Comparison of ENCODE assay signal across 10 mouse cellular contexts in genomic region chr8:87234336-87234735, GRCm38 (mm10).
DNase-seq lines count a peak whose midpoint lies in the region; ATAC-seq and TF ChIP-seq lines count a peak whose summit lies in the region.
"Had no signal": no experiment of that assay in that cellular context is flagged by ENCODE, and none has a peak within 500 bp of the region (broad histone marks: within the 10 kb centered on the region; RNA-seq: fewer than 3 reads in every experiment).

No protein-coding gene starts in this region.

- DNase-seq in brain, adult 2 months (ENCODE audit: low read depth, low spot score): peak; percentile 88
- peak; percentile 85 for DNase-seq in cerebellum, adult 11 months
- peak; percentile 30 for DNase-seq in forebrain, postnatal 0 days
- DNase-seq in midbrain, embryonic 14.5 days: peak; percentile 57
- DNase-seq in frontal cortex, adult 2 months (ENCODE audit: extremely low spot score in 1 of 2, low spot score in 1 of 2): no peak
- no peak for DNase-seq in ovary, postnatal 10 days (ENCODE audit: low spot score)
- DNase-seq: right cerebral cortex, postnatal 4 days had no signal

- H3K27ac ChIP-seq in forebrain, postnatal 0 days (ENCODE audit: low read depth, low read length): no peak overlapping the region
- 0 out of 2 replicates have a peak overlapping the region, but pooled peaks have one; percentile 14 for H3K27ac ChIP-seq in midbrain, embryonic 14.5 days (replicated peaks; ENCODE audit: low read depth, low read length)
- H3K27ac ChIP-seq in intestine, postnatal 0 days (ENCODE audit: low read depth, low read length): no peak overlapping the region
- H3K27ac ChIP-seq: limb, embryonic 15.5 days; stomach, postnatal 0 days had no signal

- H3K27me3 ChIP-seq in forebrain, postnatal 0 days (ENCODE audit: insufficient read depth, low read length): no peaks in the 10 kb centered on the region
- H3K27me3 ChIP-seq in midbrain, embryonic 14.5 days (ENCODE audit: control insufficient read depth, insufficient read depth, low read length): no peaks in the 10 kb centered on the region
- H3K27me3 ChIP-seq in intestine, postnatal 0 days (replicated peaks; ENCODE audit: control insufficient read depth, insufficient read depth, low read length): no peaks in the 10 kb centered on the region

- no peak overlapping the region for H3K9ac ChIP-seq in forebrain, postnatal 0 days
- H3K9ac ChIP-seq in midbrain, embryonic 14.5 days (replicated peaks; ENCODE audit: low read length): no peak overlapping the region
- H3K9ac ChIP-seq in intestine, postnatal 0 days (ENCODE audit: low read depth, low read length): no peak overlapping the region
- H3K9ac ChIP-seq: limb, embryonic 15.5 days had no signal

- H3K4me2 ChIP-seq in forebrain, postnatal 0 days (ENCODE audit: low read depth): no peak overlapping the region
- no peak overlapping the region for H3K4me2 ChIP-seq in midbrain, embryonic 14.5 days (ENCODE audit: low read length)
- H3K4me2 ChIP-seq in intestine, postnatal 0 days (replicated peaks; ENCODE audit: low read depth): no peak overlapping the region

- no peaks in the 10 kb centered on the region for H3K4me1 ChIP-seq in forebrain, postnatal 0 days (ENCODE audit: insufficient read depth)
- peaks cover 34% of the 10 kb centered on the region for H3K4me1 ChIP-seq in midbrain, embryonic 14.5 days (ENCODE audit: control insufficient read depth, insufficient read depth, low read length)
- H3K4me1 ChIP-seq in intestine, postnatal 0 days (replicated peaks; ENCODE audit: control insufficient read depth, insufficient read depth, low read length): no peaks in the 10 kb centered on the region

- H3K36me3 ChIP-seq in forebrain, postnatal 0 days (ENCODE audit: insufficient read depth): no peaks in the 10 kb centered on the region
- H3K36me3 ChIP-seq in midbrain, embryonic 14.5 days (ENCODE audit: control insufficient read depth, insufficient read depth, low read length): no peaks in the 10 kb centered on the region
- no peaks in the 10 kb centered on the region for H3K36me3 ChIP-seq in intestine, postnatal 0 days (ENCODE audit: control insufficient read depth, insufficient read depth)
- H3K36me3 ChIP-seq: limb, embryonic 15.5 days had no signal

- no peaks in the 10 kb centered on the region for H3K9me3 ChIP-seq in forebrain, postnatal 0 days (ENCODE audit: low read length)
- no peaks in the 10 kb centered on the region for H3K9me3 ChIP-seq in midbrain, embryonic 14.5 days (ENCODE audit: control insufficient read depth, low read length)
- no peaks in the 10 kb centered on the region for H3K9me3 ChIP-seq in intestine, postnatal 0 days (ENCODE audit: control insufficient read depth)
- H3K9me3 ChIP-seq: limb, embryonic 15.5 days had no signal

- no peak for TF ChIP-seq CTCF in forebrain, postnatal 0 days (IDR thresholded peaks at IDR 0.05; ENCODE audit: low read depth)
- TF ChIP-seq CTCF in intestine, postnatal 0 days (IDR thresholded peaks at IDR 0.05; ENCODE audit: low read depth): no peak

- no peak overlapping the region for H3K4me3 ChIP-seq in forebrain, postnatal 0 days (ENCODE audit: low read depth, low read length)
- no peak overlapping the region for H3K4me3 ChIP-seq in midbrain, embryonic 14.5 days (replicated peaks; ENCODE audit: low read depth, low read length)
- no peak overlapping the region for H3K4me3 ChIP-seq in intestine, postnatal 0 days (ENCODE audit: low read depth, low read length)
- H3K4me3 ChIP-seq: limb, embryonic 15.5 days had no signal

- 51% methylated on average over 5 of the region's 5 CpGs for WGBS in forebrain, postnatal 0 days
- WGBS in midbrain, embryonic 14.5 days: 34% methylated on average over 5 of the region's 5 CpGs
- WGBS in intestine, postnatal 0 days: 81% methylated on average over 5 of the region's 5 CpGs

- 0 out of 2 replicates have a peak, but pooled peaks have one; percentile 27 for ATAC-seq in forebrain, postnatal 0 days
- no peak for ATAC-seq in midbrain, embryonic 14.5 days (ENCODE audit: low FRiP score, low TSS enrichment)
- no peak for ATAC-seq in intestine, postnatal 0 days

Comparison
In these comparisons a context has a peak if more than half of its experiments do, and no peak if none do; other contexts are left out.
1. DNase-seq: peak in brain, adult 2 months (single experiment), cerebellum, adult 11 months (single experiment), forebrain, postnatal 0 days (single experiment) and midbrain, embryonic 14.5 days (single experiment); none in frontal cortex, adult 2 months (0 of 2) and ovary, postnatal 10 days (single experiment).